Mouse (Mus musculus) urinary bladder, postnatal 25 days (tissue): ENCODE results near the gene Ank3.

Source experiments
- DNase-seq: peaks from one replicate; pipeline ENCODE4 v3.0.0; 2022; ENCODE audit warnings: low spot score

Gene Ank3

GRCm38 (mm10) chr10:69720899-69721490 lies 322.4 kb downstream of the Ank3 start:
- DNase-seq = no peak

DNA sequence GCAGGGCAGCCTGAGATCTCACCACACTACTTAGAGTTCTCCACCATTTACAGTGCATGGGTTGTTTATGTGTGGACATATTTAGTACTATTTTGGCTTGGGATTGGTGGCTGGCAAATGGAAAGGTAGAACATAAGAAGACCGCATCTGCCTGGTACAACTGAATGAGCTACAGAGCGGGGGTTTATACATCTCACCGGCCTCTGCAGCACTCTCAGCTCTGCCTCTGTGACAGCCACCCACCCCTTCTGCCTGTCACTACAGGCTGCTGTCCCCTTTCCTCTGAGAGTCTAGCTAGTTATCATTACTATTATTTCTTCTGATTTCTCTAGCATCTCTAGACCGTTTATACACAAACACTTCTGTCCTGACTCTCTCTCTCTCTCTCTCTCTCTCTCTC lies 325.6 kb downstream of the Ank3 start:
- DNase-seq = no peak

DNA sequence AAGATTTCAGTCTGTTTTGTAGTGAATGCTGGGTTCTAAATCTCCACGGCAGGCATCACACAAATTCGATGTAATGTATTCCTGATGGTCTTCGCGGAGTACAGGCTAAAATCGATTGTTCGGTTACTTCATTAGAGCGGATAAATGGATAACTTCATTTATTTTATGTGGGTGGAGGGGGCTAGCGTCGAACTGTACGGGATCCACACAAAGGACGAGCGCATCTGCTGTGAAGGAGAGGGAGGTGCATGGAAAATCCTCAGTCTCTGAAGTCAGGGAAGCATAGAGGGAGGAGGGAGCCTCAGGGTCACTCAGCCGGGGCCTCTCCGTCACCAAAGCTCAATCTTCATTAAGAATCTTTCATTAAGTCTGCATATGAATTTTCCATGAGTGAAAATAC lies 326.5 kb downstream of the Ank3 start:
- DNase-seq = no peak

- DNase-seq = no peak
Observed at GRCm38 (mm10) chr10:69726265-69726664, 327.7 kb downstream of the Ank3 start.

GRCm38 (mm10) chr10:69726806-69727205 lies 328.2 kb downstream of the Ank3 start:
- no peak for DNase-seq

- DNase-seq = no peak
Observed at GRCm38 (mm10) chr10:69728876-69729275, 330.3 kb downstream of the Ank3 start.

DNA sequence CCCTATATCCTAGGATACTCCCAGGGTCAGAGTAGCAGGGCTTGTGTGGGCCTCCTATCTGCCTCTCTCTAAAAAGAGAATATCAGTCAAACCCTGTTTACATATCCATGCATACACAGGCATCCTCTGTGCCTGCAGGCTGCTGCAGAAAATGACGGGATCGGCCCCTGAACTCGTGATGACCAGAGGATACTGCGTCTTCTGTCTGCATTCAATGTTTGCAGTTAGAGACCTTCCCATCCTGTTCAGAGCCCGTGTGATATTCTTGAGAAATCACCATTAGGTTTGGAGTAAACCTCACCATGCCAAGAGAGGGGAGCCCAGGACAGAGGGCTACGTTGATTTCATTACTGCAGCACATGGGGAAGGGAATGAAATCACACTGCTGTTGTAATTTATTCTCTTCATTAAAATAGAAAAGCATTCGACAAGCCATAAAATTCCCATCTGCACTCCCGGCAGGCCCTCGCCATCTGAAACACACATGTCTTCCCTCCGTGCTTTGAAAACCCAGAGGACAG lies 331.8 kb downstream of the Ank3 start:
- DNase-seq = no peak

GRCm38 (mm10) chr10:69731341-69731740 lies 332.8 kb downstream of the Ank3 start:
- no peak for DNase-seq

DNA sequence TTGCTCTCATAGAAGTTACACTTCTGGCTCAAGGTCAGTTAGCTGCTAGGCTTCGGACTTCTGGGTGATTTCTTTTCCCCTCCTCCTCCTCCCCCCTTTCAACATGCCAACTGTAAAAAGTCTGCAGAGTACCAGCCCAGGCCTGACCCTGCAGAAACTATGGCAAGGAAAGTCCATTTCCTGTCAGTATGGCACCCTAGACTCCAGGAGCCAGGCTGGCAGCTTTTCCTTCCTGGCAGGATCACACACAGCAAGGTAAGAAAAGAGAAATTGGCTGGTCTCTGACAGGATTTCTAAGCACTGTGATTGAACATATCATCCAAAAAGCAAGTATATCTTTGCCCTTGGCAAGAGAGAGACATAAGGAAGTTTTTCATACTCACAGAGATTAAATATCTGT lies 333.3 kb downstream of the Ank3 start:
- no peak for DNase-seq

DNA sequence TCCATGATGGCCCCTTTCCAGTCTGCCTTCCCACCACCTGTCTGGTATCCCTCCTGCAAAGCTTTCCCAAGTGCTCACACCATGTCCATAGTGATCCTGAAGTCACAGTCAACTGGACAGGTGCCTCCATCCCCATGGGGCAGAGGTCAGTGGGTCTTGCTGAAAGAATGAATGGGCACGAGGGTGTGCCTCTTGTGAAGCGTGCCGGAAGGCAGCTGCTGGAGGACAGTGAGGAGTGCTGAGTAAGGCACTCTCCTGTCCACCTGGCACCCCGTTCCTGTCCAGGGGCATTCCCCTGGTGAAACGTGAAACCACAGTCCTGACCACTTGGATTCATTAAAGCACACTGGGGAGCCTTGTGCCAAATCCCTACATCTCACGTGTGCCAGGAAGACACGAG lies 337.7 kb downstream of the Ank3 start:
- DNase-seq = no peak

- DNase-seq = no peak
Observed at GRCm38 (mm10) chr10:69738741-69739271, 340.2 kb downstream of the Ank3 start.

GRCm38 (mm10) chr10:69742528-69742927 lies 344.0 kb downstream of the Ank3 start:
- no peak for DNase-seq

GRCm38 (mm10) chr10:69744181-69744580 lies 345.6 kb downstream of the Ank3 start:
- DNase-seq = no peak

- DNase-seq = no peak
Observed at GRCm38 (mm10) chr10:69744871-69745270, 346.3 kb downstream of the Ank3 start.

- DNase-seq = no peak
Observed at GRCm38 (mm10) chr10:69746322-69746721, 347.7 kb downstream of the Ank3 start.

- DNase-seq = no peak
Observed at GRCm38 (mm10) chr10:69746730-69747129, 348.2 kb downstream of the Ank3 start.

DNA sequence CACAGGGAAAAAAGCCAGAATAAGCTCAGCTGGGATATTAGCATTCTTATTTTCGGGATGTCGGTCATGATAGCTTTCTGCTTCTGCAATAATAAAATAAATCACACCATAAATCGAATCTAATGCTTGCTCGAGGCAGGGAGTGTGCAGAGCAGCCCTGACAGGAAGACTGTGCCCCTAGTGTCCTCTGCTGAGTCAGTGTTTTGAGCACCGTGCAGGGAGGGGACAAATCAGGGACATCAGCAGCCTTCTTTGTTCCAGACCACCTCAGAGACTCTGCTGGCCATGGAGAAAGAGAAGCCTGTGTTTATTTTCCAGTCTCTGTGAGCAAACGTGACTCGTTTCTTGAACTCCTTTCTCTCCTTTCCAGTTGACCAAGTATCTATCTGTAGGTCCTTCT lies 352.8 kb downstream of the Ank3 start:
- no peak for DNase-seq

DNA sequence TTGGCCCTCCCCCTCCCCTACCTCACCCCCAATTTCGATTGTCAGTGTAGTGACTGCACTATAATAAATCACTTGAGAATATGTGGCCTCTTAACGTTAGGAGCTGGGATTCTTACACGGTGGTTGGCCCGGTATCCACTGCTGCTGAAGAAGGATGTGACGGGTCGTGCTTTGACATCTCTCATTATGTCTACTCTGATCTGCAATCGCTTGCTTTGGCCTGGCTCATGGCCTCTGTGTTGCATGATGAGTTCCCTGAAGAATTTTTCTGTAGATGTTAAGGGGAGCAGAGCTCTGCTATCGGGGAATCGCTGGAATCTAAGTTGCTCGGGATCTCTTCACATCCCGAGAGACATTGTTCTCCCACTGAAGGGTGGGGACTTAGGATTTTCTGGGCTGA lies 354.9 kb downstream of the Ank3 start:
- DNase-seq = no peak

- DNase-seq = no peak
Observed at GRCm38 (mm10) chr10:69756956-69757672, 358.5 kb downstream of the Ank3 start.

- DNase-seq = no peak
Observed at GRCm38 (mm10) chr10:69762977-69763376, 364.4 kb downstream of the Ank3 start.

DNA sequence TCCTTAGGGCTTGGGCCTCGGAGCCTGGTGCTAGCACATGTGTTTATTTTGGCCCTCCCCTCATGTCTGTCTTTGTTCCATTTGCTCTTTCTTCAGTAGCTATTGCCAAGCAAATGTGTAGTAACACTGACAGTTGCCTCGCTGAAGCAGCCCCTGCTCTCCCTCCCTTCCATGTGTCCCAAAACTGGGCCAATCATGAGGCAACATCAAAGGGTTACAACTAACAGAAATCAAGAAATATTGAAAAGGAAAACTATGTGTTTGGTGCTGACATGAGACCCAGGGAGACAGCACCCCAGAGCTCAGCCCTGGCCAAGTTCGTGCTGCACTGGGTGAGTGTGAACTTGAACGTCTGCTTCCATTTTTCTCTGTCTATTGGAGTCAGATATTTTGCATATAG lies 365.8 kb downstream of the Ank3 start:
- no peak for DNase-seq

DNA sequence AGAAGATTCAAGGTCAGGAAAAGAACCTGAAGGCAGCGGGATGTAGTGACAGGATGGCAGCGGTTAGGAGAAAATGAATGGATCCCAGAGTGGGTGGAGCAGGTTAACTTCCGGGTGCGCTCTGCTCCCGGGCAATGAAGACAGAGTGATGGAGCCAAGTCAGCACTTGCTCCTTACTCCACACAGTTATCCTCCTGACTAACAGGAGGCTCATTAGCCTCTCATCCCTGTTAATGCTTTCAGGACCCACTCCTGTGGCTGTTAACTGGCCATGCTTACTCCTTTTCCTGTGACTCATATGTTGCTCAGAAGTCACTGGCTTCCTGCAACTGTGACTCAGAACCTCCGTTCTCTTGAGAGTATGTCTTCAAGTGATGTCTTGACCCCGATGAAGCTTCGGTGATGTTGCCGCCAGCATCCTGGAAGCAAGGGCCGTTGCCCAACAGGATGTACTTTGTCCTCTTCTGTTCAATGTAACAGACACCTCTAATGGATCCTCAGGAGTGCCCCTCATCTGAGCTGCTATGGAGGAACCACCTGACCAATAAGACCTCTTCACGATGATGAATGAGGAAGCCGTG lies 378.6 kb downstream of the Ank3 start:
- DNase-seq = no peak

GRCm38 (mm10) chr10:69777736-69778135 lies 379.2 kb downstream of the Ank3 start:
- DNase-seq = no peak
